Comparison of ENCODE assay signal across 23 mouse cellular contexts in the genomic region with DNA sequence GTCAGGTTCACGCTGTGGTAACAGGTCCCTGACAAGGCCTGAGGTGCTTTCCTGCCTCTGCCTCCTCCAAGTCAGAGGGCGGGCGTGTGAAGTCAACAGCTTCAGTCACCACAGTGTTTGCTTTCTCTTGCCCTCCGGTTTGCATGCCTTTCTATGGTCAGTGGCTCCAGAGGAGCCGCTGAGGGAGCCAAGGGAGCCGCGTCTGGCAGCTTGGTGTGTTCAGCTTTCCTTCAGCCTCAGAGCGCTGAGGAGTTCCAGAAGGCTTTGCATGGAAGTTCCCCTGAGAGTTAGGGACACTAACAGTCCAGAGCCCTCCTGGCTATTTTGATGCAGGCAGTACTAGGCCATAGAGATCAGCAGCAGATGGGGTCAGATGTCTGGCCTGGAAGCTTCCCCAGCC.
DNase-seq lines count a peak whose midpoint lies in the region; ATAC-seq lines count a peak whose summit lies in the region.
"Had no signal": no experiment of that assay in that cellular context is flagged by ENCODE, and none has a peak within 500 bp of the region (broad histone marks: within the 10 kb centered on the region; RNA-seq: fewer than 3 reads in every experiment).

No protein-coding gene starts in this region.

- 0 out of 2 replicates have a peak overlapping the region, but pooled peaks have one; percentile 20 for H3K27ac ChIP-seq in hindbrain, embryonic 10.5 days
- H3K27ac ChIP-seq in hindbrain, embryonic 16.5 days (ENCODE audit: low read depth, low read length), result no peak overlapping the region; the same call in 1 of the 2 replicates
- H3K27ac ChIP-seq in neural tube, embryonic 13.5 days (replicated peaks), result peak overlapping the region; percentile 70; the same call in 1 of the 2 replicates
- H3K27ac ChIP-seq: embryonic facial prominence, embryonic 10.5 days; intestine, embryonic 15.5 days; layer of hippocampus, adult 2 months; limb, embryonic 12.5 days; stomach, embryonic 15.5 days had no signal

- no peak overlapping the region for H3K4me3 ChIP-seq in hindbrain, embryonic 10.5 days
- no peak overlapping the region for H3K4me3 ChIP-seq in hindbrain, embryonic 16.5 days (ENCODE audit: low read length)
- H3K4me3 ChIP-seq in neural tube, embryonic 13.5 days, result no peak overlapping the region
- H3K4me3 ChIP-seq: embryonic facial prominence, embryonic 10.5 days; intestine, embryonic 15.5 days; limb, embryonic 12.5 days; myocyte; neural tube, embryonic 15.5 days; stomach, embryonic 15.5 days had no signal

- 82% methylated on average over 8 of the region's 8 CpGs for WGBS in hindbrain, embryonic 10.5 days
- 72% methylated on average over 8 of the region's 8 CpGs for WGBS in hindbrain, embryonic 16.5 days
- WGBS in neural tube, embryonic 13.5 days, result 81% methylated on average over 8 of the region's 8 CpGs

- H3K4me1 ChIP-seq in hindbrain, embryonic 10.5 days (replicated peaks), result peaks cover 22% of the 10 kb centered on the region
- peaks cover 20% of the 10 kb centered on the region for H3K4me1 ChIP-seq in hindbrain, embryonic 16.5 days (ENCODE audit: control insufficient read depth, insufficient read depth, low read depth, low read length)
- H3K4me1 ChIP-seq in neural tube, embryonic 13.5 days (replicated peaks), result peaks cover 33% of the 10 kb centered on the region
- H3K4me1 ChIP-seq: intestine, embryonic 15.5 days; limb, embryonic 12.5 days; stomach, embryonic 15.5 days had no signal

- no peak overlapping the region for H3K9ac ChIP-seq in hindbrain, embryonic 16.5 days (ENCODE audit: low read depth, low read length)
- H3K9ac ChIP-seq in neural tube, embryonic 13.5 days, result no peak overlapping the region
- H3K9ac ChIP-seq: intestine, embryonic 15.5 days; limb, embryonic 12.5 days; liver, postnatal 0 days; neural tube, embryonic 15.5 days; stomach, embryonic 15.5 days had no signal

- H3K4me2 ChIP-seq in hindbrain, embryonic 16.5 days (ENCODE audit: low read length), result no peak overlapping the region
- no peak overlapping the region for H3K4me2 ChIP-seq in neural tube, embryonic 13.5 days
- H3K4me2 ChIP-seq: intestine, embryonic 15.5 days; limb, embryonic 12.5 days; liver, embryonic 11.5 days; stomach, embryonic 15.5 days had no signal

- no peak for DNase-seq in hindbrain, embryonic 10.5 days (ENCODE audit: low spot score)
- DNase-seq in neural tube, embryonic 10.5 days (ENCODE audit: extremely low spot score, low spot score), result no peak
- DNase-seq in heart, postnatal 14 days, result peak; percentile 4 to 6
- DNase-seq in lung, postnatal 14 days, result no peak
- no peak for DNase-seq in spleen, postnatal 14 days (ENCODE audit: low spot score in 2 of 2)
- DNase-seq: adrenal gland, adult 8-10 months; cerebellum, adult 11-12 months; kidney, adult 8-10 months; kidney, postnatal 14 days; liver, postnatal 0 days; right cerebral cortex, adult 18-20 months; right cerebral cortex, postnatal 4 days; thymus, postnatal 36 days had no signal

- intact Hi-C loops in heart, postnatal 14 days (cut with DNase I), result no loop called here

- peaks cover 4% of the 10 kb centered on the region; the same call in 1 of the 2 replicates for H3K27me3 ChIP-seq in hindbrain, embryonic 10.5 days (ENCODE audit: insufficient read depth, poor library complexity, severe bottlenecking)
- H3K27me3 ChIP-seq in hindbrain, embryonic 16.5 days (replicated peaks; ENCODE audit: control insufficient read depth, insufficient read depth, low read length), result no peaks in the 10 kb centered on the region
- H3K27me3 ChIP-seq in neural tube, embryonic 13.5 days, result no peaks in the 10 kb centered on the region
- H3K27me3 ChIP-seq: intestine, embryonic 15.5 days; limb, embryonic 12.5 days; neural tube, embryonic 15.5 days; stomach, embryonic 15.5 days had no signal

- ATAC-seq in hindbrain, embryonic 16.5 days, result no peak
- ATAC-seq in neural tube, embryonic 13.5 days (ENCODE audit: low read depth), result no peak
- ATAC-seq: intestine, embryonic 15.5 days; liver, postnatal 0 days had no signal

- no peaks in the 10 kb centered on the region for H3K36me3 ChIP-seq in hindbrain, embryonic 10.5 days
- no peaks in the 10 kb centered on the region for H3K36me3 ChIP-seq in hindbrain, embryonic 16.5 days (ENCODE audit: control insufficient read depth, insufficient read depth, low read length)
- 0 out of 2 replicates have a peak, but pooled peaks cover 9% of the 10 kb centered on the region for H3K36me3 ChIP-seq in neural tube, embryonic 13.5 days
- H3K36me3 ChIP-seq: embryonic facial prominence, embryonic 10.5 days; intestine, embryonic 15.5 days; limb, embryonic 12.5 days; stomach, embryonic 15.5 days had no signal

- H3K9me3 ChIP-seq in hindbrain, embryonic 10.5 days, result no peaks in the 10 kb centered on the region
- no peaks in the 10 kb centered on the region for H3K9me3 ChIP-seq in hindbrain, embryonic 16.5 days (ENCODE audit: control insufficient read depth, low read length)
- H3K9me3 ChIP-seq in neural tube, embryonic 13.5 days, result no peaks in the 10 kb centered on the region
- H3K9me3 ChIP-seq: embryonic facial prominence, embryonic 10.5 days; intestine, embryonic 15.5 days; neural tube, embryonic 15.5 days; stomach, embryonic 15.5 days had no signal

Comparison
In these comparisons a context has a peak if more than half of its experiments do, and no peak if none do; other contexts are left out.
1. DNase-seq: peak in heart, postnatal 14 days (2 of 2); none in hindbrain, embryonic 10.5 days (single experiment), neural tube, embryonic 10.5 days (single experiment), lung, postnatal 14 days (single experiment) and spleen, postnatal 14 days (0 of 2).